In genomic region chr7:99981311-99981710, GRCm38 (mm10) we compare ENCODE assay signal across 9 mouse cellular contexts. TPM values are rescaled to one million over a fixed set of nuclear protein-coding genes. Genes with fewer than 3 reads are reported as not detected.
A peak's percentile ranks its signal among the peaks of the same experiment; 100 is the strongest.
DNase-seq lines count a peak whose midpoint lies in the region; ATAC-seq and TF ChIP-seq lines count a peak whose summit lies in the region.
"Had no signal": no experiment of that assay in that cellular context is flagged by ENCODE, and none has a peak within 500 bp of the region (broad histone marks: within the 10 kb centered on the region; RNA-seq: fewer than 3 reads in every experiment).

No protein-coding gene starts in this region.

- DNase-seq in heart, adult 18-20 months = peak; percentile 57 to 75
- no peak for DNase-seq in heart, postnatal 25 days (ENCODE audit: low spot score)
- peak; percentile 65 for DNase-seq in MEL (ENCODE audit: low read depth, low spot score)
- DNase-seq in embryo, embryonic 11 days = peak; percentile 66
- DNase-seq in naive thymus-derived CD4-positive, alpha-beta T cell, adult 2 months (ENCODE audit: low read depth) = peak; percentile 63
- DNase-seq in urinary bladder, postnatal 10 days (ENCODE audit: low spot score) = no peak
- no peak for DNase-seq in urinary bladder, postnatal 4 days (ENCODE audit: low spot score in 2 of 2)

- peaks cover 0 to 6% of the 10 kb centered on the region in 2 experiments; a peak in 2 of 4 replicates for H3K36me3 ChIP-seq in MEL (ENCODE audit: control insufficient read depth in 1 of 2, insufficient read depth in 2 of 2, low read length in 2 of 2)
- H3K36me3 ChIP-seq in kidney, embryonic 15.5 days = no peaks in the 10 kb centered on the region

- H3K9me3 ChIP-seq in MEL (replicated peaks; ENCODE audit: insufficient read depth, low read length) = no peaks in the 10 kb centered on the region
- no peaks in the 10 kb centered on the region for H3K9me3 ChIP-seq in kidney, embryonic 15.5 days (replicated peaks)

- ATAC-seq in kidney, embryonic 15.5 days (replicated peaks; ENCODE audit: low FRiP score) = no peak

- TF ChIP-seq POLR2A in MEL (IDR thresholded peaks at IDR 0.05; ENCODE audit: control insufficient read depth in 1 of 2, insufficient read depth in 1 of 2, low read depth in 1 of 2, low read length in 2 of 2, poor library complexity in 1 of 2) = no peak

- TF ChIP-seq RAD21 in MEL (IDR thresholded peaks at IDR 0.05; ENCODE audit: low read depth, low read length) = peak; percentile 31

- peaks cover 18% of the 10 kb centered on the region for H3K79me2 ChIP-seq in MEL (ENCODE audit: control insufficient read depth, insufficient read depth, low read length, poor library complexity)

- peak in 2 of 3 experiments; percentile 24 to 43; a peak in 3 of 6 replicates for TF ChIP-seq CTCF in MEL (IDR thresholded peaks at IDR 0.05 in 2 of 3, conservative IDR thresholded peaks at IDR 0.05 in 1 of 3; ENCODE audit: control insufficient read depth in 1 of 3, insufficient read depth in 1 of 3, low read depth in 2 of 3, low read length in 3 of 3, poor library complexity in 1 of 3, severe bottlenecking in 1 of 3)

- H3K27ac ChIP-seq in MEL (ENCODE audit: control insufficient read depth, low read depth, low read length) = no peak overlapping the region
- peak overlapping the region; percentile 51; the same call in 1 of the 2 replicates for H3K27ac ChIP-seq in kidney, embryonic 15.5 days

- 10% methylated on average over 2 of the region's 2 CpGs for WGBS in kidney, embryonic 15.5 days

- no peak for TF ChIP-seq EP300 in MEL (IDR thresholded peaks at IDR 0.05; ENCODE audit: low read depth in 1 of 2, low read length in 2 of 2)

- peak overlapping the region; percentile 12; the same call in 1 of the 2 replicates for H3K4me2 ChIP-seq in kidney, embryonic 15.5 days

- intact Hi-C loops in heart, postnatal 25 days (cut with DNase I) = loop anchor here (1.0 to 10.0 kb wide), 2 partner anchors 54 to 357 kb away; partner anchors contain the start of gene Tpbgl

- peak overlapping the region in 1 of 2 experiments; percentile 40; a peak in 3 of 4 replicates for H3K4me3 ChIP-seq in MEL (ENCODE audit: control insufficient read depth in 1 of 2, insufficient read depth in 1 of 2, low read depth in 2 of 2, low read length in 2 of 2)
- H3K4me3 ChIP-seq in kidney, embryonic 15.5 days (replicated peaks) = no peak overlapping the region

- no peaks in the 10 kb centered on the region for H3K27me3 ChIP-seq in MEL (ENCODE audit: control insufficient read depth in 1 of 2, insufficient read depth in 2 of 2, low read length in 2 of 2)
- no peaks in the 10 kb centered on the region for H3K27me3 ChIP-seq in kidney, embryonic 15.5 days

- no peak overlapping the region for H3K9ac ChIP-seq in MEL (ENCODE audit: control insufficient read depth, low read depth, low read length, poor library complexity, severe bottlenecking)
- no peak overlapping the region for H3K9ac ChIP-seq in kidney, embryonic 15.5 days

- peaks cover 0 to 4% of the 10 kb centered on the region in 2 experiments for H3K4me1 ChIP-seq in MEL (ENCODE audit: control insufficient read depth in 1 of 2, insufficient read depth in 2 of 2, low read length in 2 of 2)
- H3K4me1 ChIP-seq in kidney, embryonic 15.5 days = peaks cover 20% of the 10 kb centered on the region

TF ChIP-seq in MEL, 35 proteins besides CTCF, POLR2A, EP300 and RAD21:
- TF ChIP-seq ZNF384 (IDR thresholded peaks at IDR 0.05; ENCODE audit: low read depth, low read length) (peak; percentile 86), USF1 (IDR thresholded peaks at IDR 0.05; ENCODE audit: low read depth, low read length) (no peak)

RNA-seq across cellular contexts. Expression of gene Rnf169, which starts 1.1 kb away (rescaled TPM):
- 10 to 100 TPM; 10.6 to 11.3 TPM for total RNA-seq in heart, adult 18-20 months (2021)
- total RNA-seq in heart, postnatal 25 days (2021) = 10 to 100 TPM in 1 of 2 experiments, 1 to 10 TPM in 1; 9.8 to 10.2 TPM
- 5.9 and 6.2 TPM in 2 replicates for total RNA-seq in MEL (2012; rRNA removed)
- polyA plus RNA-seq in MEL (2012; ENCODE audit: insufficient read depth in 1 of 2, insufficient read length in 2 of 2, low read depth in 1 of 2, low replicate concordance in 2 of 2, missing spikeins in 1 of 2) = 1 to 10 TPM in 1 of 2 experiments, not detected in 1; 7.2 TPM
- polyA plus RNA-seq in kidney, embryonic 15.5 days (2015; fragmentation: Nextera tagmentation; extraction: Ambion mirVana) = 5.9 and 6.2 TPM in 2 replicates

RNA-seq across cellular contexts. Expression of gene Chrdl2, which starts 24.7 kb away (rescaled TPM):
- not detected for total RNA-seq in heart, adult 18-20 months (2021)
- under 1 TPM in 1 of 2 experiments, not detected in 1; 0.36 TPM for total RNA-seq in heart, postnatal 25 days (2021)
- total RNA-seq in MEL (2012; rRNA removed) = not detected in 2 replicates
- polyA plus RNA-seq in MEL (2012; ENCODE audit: insufficient read depth in 1 of 2, insufficient read length in 2 of 2, low read depth in 1 of 2, low replicate concordance in 2 of 2, missing spikeins in 1 of 2) = under 1 TPM in 1 of 2 experiments, not detected in 1; 0.08 TPM
- polyA plus RNA-seq in kidney, embryonic 15.5 days (2015; fragmentation: Nextera tagmentation; extraction: Ambion mirVana) = 0.69 and 0.87 TPM in 2 replicates
- total RNA-seq: adrenal gland, adult 18-20 months had no signal

Comparison
In these comparisons a context has a peak if more than half of its experiments do, and no peak if none do; other contexts are left out.
1. DNase-seq: peak in heart, adult 18-20 months (2 of 2), MEL (single experiment), embryo, embryonic 11 days (single experiment) and naive thymus-derived CD4-positive, alpha-beta T cell, adult 2 months (single experiment); none in heart, postnatal 25 days (single experiment), urinary bladder, postnatal 10 days (single experiment) and urinary bladder, postnatal 4 days (0 of 2).